Mouse (Mus musculus) heart, embryonic 12.5 days (tissue): ENCODE measurements at regions not wholly inside any gene's neighbourhood (a gene's known extent, or its start where the extent isn't known, plus 50 kb on each side); places are given as distances from the start of the nearest gene placed in this dataset.

Source experiments
- ATAC-seq: fragments of 200-750 bp; cut with Nextera tagmentation; 2 replicates; pipeline ENCODE4 v1.8.0; 2017; ENCODE audit warnings: moderate TSS enrichment, moderate library complexity; ENCODE audit not compliant: insufficient number of reproducible peaks, low FRiP score
- H3K27ac ChIP-seq: fragments of 300-500 bp; sonication (generic); 2 replicates; pipeline ENCODE4 v1.5.1; 2016; ENCODE audit warnings: mild to moderate bottlenecking, moderate library complexity; ENCODE audit not compliant: poor library complexity, severe bottlenecking
- H3K27me3 ChIP-seq: fragments of 300-500 bp; sonication (generic); replicated peaks from 2 replicates; pipeline ENCODE4 v1.6.1; 2016; ENCODE audit warnings: mild to moderate bottlenecking, moderate library complexity
- H3K36me3 ChIP-seq: fragments of 300-500 bp; sonication (generic); 2 replicates; pipeline ENCODE4 v1.6.1; 2016; ENCODE audit warnings: mild to moderate bottlenecking, moderate library complexity
- H3K4me1 ChIP-seq: fragments of 300-500 bp; sonication (generic); replicated peaks from 2 replicates; pipeline ENCODE4 v1.6.1; 2016; ENCODE audit warnings: mild to moderate bottlenecking
- H3K4me2 ChIP-seq: fragments of 300-500 bp; sonication (generic); 2 replicates; pipeline ENCODE4 v1.6.1; 2016; ENCODE audit warnings: mild to moderate bottlenecking, moderate library complexity
- H3K4me3 ChIP-seq: fragments of 300-500 bp; sonication (generic); 2 replicates; pipeline ENCODE4 v1.5.1; 2016; ENCODE audit warnings: mild to moderate bottlenecking
- H3K9ac ChIP-seq: fragments of 300-500 bp; sonication (generic); 2 replicates; pipeline ENCODE4 v1.6.1; 2016; ENCODE audit warnings: mild to moderate bottlenecking, moderate library complexity
- H3K9me3 ChIP-seq: fragments of 300-500 bp; sonication (generic); replicated peaks from 2 replicates; pipeline ENCODE4 v1.6.1; 2016; ENCODE audit warnings: mild to moderate bottlenecking, moderate library complexity
- WGBS: fragments of 180-500 bp; shearing (Covaris S2); methylation state at CpG from one replicate; pipeline ENCODE4 v1.1.7; 2016; 5-methylcytosine and 5-hydroxymethylcytosine counted together

- no peaks in the 10 kb centered on the region for H3K4me1 ChIP-seq
- no peak overlapping the region for H3K27ac ChIP-seq
- H3K4me2 ChIP-seq: no peak overlapping the region
- H3K27me3 ChIP-seq: no peaks in the 10 kb centered on the region
- ATAC-seq: no peak
- H3K9me3 ChIP-seq: no peaks in the 10 kb centered on the region
- no peak overlapping the region for H3K4me3 ChIP-seq
- H3K9ac ChIP-seq: no peak overlapping the region
- 70% methylated on average over 4 of the region's 4 CpGs for WGBS
- no peaks in the 10 kb centered on the region for H3K36me3 ChIP-seq
These were observed 446.9 kb upstream of the Fam19a5 start for GRCm38 (mm10) chr15:87097206-87097605.

- no peak overlapping the region for H3K9ac ChIP-seq
- H3K4me1 ChIP-seq: no peaks in the 10 kb centered on the region
- no peaks in the 10 kb centered on the region for H3K36me3 ChIP-seq
- no peak overlapping the region for H3K4me3 ChIP-seq
- no peak for ATAC-seq
- WGBS: 80% methylated on average over 4 of the region's 4 CpGs
- H3K4me2 ChIP-seq: no peak overlapping the region
- H3K27me3 ChIP-seq: no peaks in the 10 kb centered on the region
- H3K9me3 ChIP-seq: peaks cover 4% of the 10 kb centered on the region
- H3K27ac ChIP-seq: no peak overlapping the region
These were observed 443.0 kb upstream of the Fam19a5 start for GRCm38 (mm10) chr15:87101146-87101545.

- WGBS: 79% methylated on average over 4 of the region's 4 CpGs
- ATAC-seq: no peak
- no peaks in the 10 kb centered on the region for H3K36me3 ChIP-seq
These were observed 441.9 kb upstream of the Fam19a5 start for GRCm38 (mm10) chr15:87102211-87102610.

GRCm38 (mm10) chr15:87105951-87106350 lies 438.1 kb upstream of the Fam19a5 start:
- Histone ChIP-seq H3K4me1 (no peaks in the 10 kb centered on the region), H3K27me3 (no peaks in the 10 kb centered on the region), H3K36me3 (no peaks in the 10 kb centered on the region), H3K27ac (no peak overlapping the region), H3K9me3 (peaks cover 4% of the 10 kb centered on the region), H3K4me2 (no peak overlapping the region), H3K9ac (no peak overlapping the region), H3K4me3 (no peak overlapping the region)
- ATAC-seq: no peak
- 84% methylated on average over 8 of the region's 8 CpGs for WGBS

More at GRCm38 (mm10) chr15:87102211-87102610, 441.9 kb upstream of the Fam19a5 start:
- Histone ChIP-seq H3K27ac (no peak overlapping the region), H3K4me1 (no peaks in the 10 kb centered on the region), H3K9ac (no peak overlapping the region), H3K27me3 (no peaks in the 10 kb centered on the region), H3K9me3 (peaks cover 4% of the 10 kb centered on the region), H3K4me3 (no peak overlapping the region), H3K4me2 (no peak overlapping the region)

GRCm38 (mm10) chr15:87107701-87108100 lies 436.4 kb upstream of the Fam19a5 start:
- Histone ChIP-seq H3K4me3 (no peak overlapping the region), H3K27me3 (no peaks in the 10 kb centered on the region), H3K36me3 (no peaks in the 10 kb centered on the region), H3K27ac (no peak overlapping the region), H3K4me1 (no peaks in the 10 kb centered on the region), H3K9me3 (peaks cover 4% of the 10 kb centered on the region), H3K4me2 (no peak overlapping the region), H3K9ac (no peak overlapping the region)
- no peak for ATAC-seq
- WGBS: 50% methylated on average over 4 of the region's 4 CpGs

GRCm38 (mm10) chr15:87108411-87108810 lies 435.7 kb upstream of the Fam19a5 start:
- ATAC-seq: no peak
- 74% methylated on average over 7 of the region's 7 CpGs for WGBS
- H3K4me2 ChIP-seq: no peak overlapping the region
- no peak overlapping the region for H3K4me3 ChIP-seq
- no peak overlapping the region for H3K9ac ChIP-seq
- no peaks in the 10 kb centered on the region for H3K36me3 ChIP-seq
- no peak overlapping the region for H3K27ac ChIP-seq
- H3K9me3 ChIP-seq: peaks cover 4% of the 10 kb centered on the region
- no peaks in the 10 kb centered on the region for H3K4me1 ChIP-seq
- H3K27me3 ChIP-seq: no peaks in the 10 kb centered on the region

GRCm38 (mm10) chr15:87122656-87123055 lies 421.4 kb upstream of the Fam19a5 start:
- ATAC-seq: no peak
- Histone ChIP-seq H3K4me2 (no peak overlapping the region), H3K27ac (no peak overlapping the region), H3K27me3 (no peaks in the 10 kb centered on the region), H3K9ac (no peak overlapping the region), H3K36me3 (no peaks in the 10 kb centered on the region), H3K9me3 (no peaks in the 10 kb centered on the region), H3K4me3 (no peak overlapping the region), H3K4me1 (no peaks in the 10 kb centered on the region)
- 19% methylated on average over 4 of the region's 4 CpGs for WGBS

GRCm38 (mm10) chr15:87125427-87126148 lies 418.5 kb upstream of the Fam19a5 start:
- no peaks in the 10 kb centered on the region for H3K36me3 ChIP-seq
- no peaks in the 10 kb centered on the region for H3K27me3 ChIP-seq
- WGBS: 58% methylated on average over 6 of the region's 6 CpGs
- H3K9me3 ChIP-seq: no peaks in the 10 kb centered on the region
- no peak overlapping the region for H3K27ac ChIP-seq
- H3K9ac ChIP-seq: no peak overlapping the region
- H3K4me3 ChIP-seq: no peak overlapping the region
- no peak for ATAC-seq
- no peak overlapping the region for H3K4me2 ChIP-seq
- H3K4me1 ChIP-seq: no peaks in the 10 kb centered on the region

- no peaks in the 10 kb centered on the region for H3K27me3 ChIP-seq
- no peak overlapping the region for H3K9ac ChIP-seq
- no peak for ATAC-seq
- no peak overlapping the region for H3K27ac ChIP-seq
- H3K4me1 ChIP-seq: no peaks in the 10 kb centered on the region
- no peaks in the 10 kb centered on the region for H3K9me3 ChIP-seq
- H3K36me3 ChIP-seq: no peaks in the 10 kb centered on the region
- H3K4me2 ChIP-seq: no peak overlapping the region
- no peak overlapping the region for H3K4me3 ChIP-seq
These were observed 405.2 kb upstream of the Fam19a5 start for GRCm38 (mm10) chr15:87138870-87139269.

- ATAC-seq: no peak
- H3K4me1 ChIP-seq: no peaks in the 10 kb centered on the region
- no peak overlapping the region for H3K4me2 ChIP-seq
- H3K9ac ChIP-seq: no peak overlapping the region
- H3K27ac ChIP-seq: no peak overlapping the region
- WGBS: 55% methylated on average over 5 of the region's 5 CpGs
- 0 out of 2 replicates have a peak, but pooled peaks cover 3% of the 10 kb centered on the region for H3K9me3 ChIP-seq
- H3K36me3 ChIP-seq: no peaks in the 10 kb centered on the region
- no peaks in the 10 kb centered on the region for H3K27me3 ChIP-seq
- no peak overlapping the region for H3K4me3 ChIP-seq
These were observed 375.0 kb upstream of the Fam19a5 start for GRCm38 (mm10) chr15:87169136-87169535.

GRCm38 (mm10) chr15:87170890-87171289 lies 373.2 kb upstream of the Fam19a5 start:
- H3K36me3 ChIP-seq: no peaks in the 10 kb centered on the region
- H3K27ac ChIP-seq: no peak overlapping the region
- ATAC-seq: no peak
- H3K9me3 ChIP-seq: no peaks in the 10 kb centered on the region
- no peak overlapping the region for H3K9ac ChIP-seq
- H3K4me2 ChIP-seq: no peak overlapping the region
- WGBS: 45% methylated on average over 4 of the region's 4 CpGs
- H3K4me3 ChIP-seq: no peak overlapping the region
- no peaks in the 10 kb centered on the region for H3K4me1 ChIP-seq
- H3K27me3 ChIP-seq: no peaks in the 10 kb centered on the region

- no peak overlapping the region for H3K4me3 ChIP-seq
These were observed 371.0 kb upstream of the Fam19a5 start for GRCm38 (mm10) chr15:87173096-87173495.

More at GRCm38 (mm10) chr15:87173096-87173495, 371.0 kb upstream of the Fam19a5 start:
- no peaks in the 10 kb centered on the region for H3K27me3 ChIP-seq
- 83% methylated on average over 2 of the region's 2 CpGs for WGBS
- no peaks in the 10 kb centered on the region for H3K4me1 ChIP-seq
- no peaks in the 10 kb centered on the region for H3K36me3 ChIP-seq
- ATAC-seq: no peak
- H3K27ac ChIP-seq: no peak overlapping the region
- no peak overlapping the region for H3K9ac ChIP-seq
- H3K9me3 ChIP-seq: no peaks in the 10 kb centered on the region
- H3K4me2 ChIP-seq: no peak overlapping the region
